Mouse (Mus musculus) myocyte (in vitro differentiated cells): ENCODE measurements at regions not wholly inside any gene's neighbourhood (a gene's known extent, or its start where the extent isn't known, plus 50 kb on each side); places are given as distances from the start of the nearest gene placed in this dataset.

ENCODE experiments used
- CEBPB ChIP-seq: IDR thresholded peaks from 2 replicates; pipeline ENCODE4 v1.6.1; 2011; ENCODE audit warnings: mild to moderate bottlenecking, moderate library complexity; ENCODE audit not compliant: poor library complexity, insufficient read depth, severe bottlenecking
- E2F4 ChIP-seq: IDR thresholded peaks from one replicate; pipeline ENCODE4 v1.6.1; 2011; ENCODE audit warnings: mild to moderate bottlenecking, control low read depth, moderate library complexity; ENCODE audit not compliant: insufficient read depth
- MAX ChIP-seq: IDR thresholded peaks from one replicate; pipeline ENCODE4 v1.6.1; 2011; ENCODE audit warnings: low read depth, mild to moderate bottlenecking, control low read depth
- MYOD1 ChIP-seq, 3 experiments: IDR thresholded peaks; one replicate each; pipeline ENCODE4 v1.6.1; 2011; ENCODE audit warnings: control low read depth in 2 of 3, low read depth in 2 of 3, mild to moderate bottlenecking in 2 of 3, moderate library complexity in 1 of 3; ENCODE audit not compliant: insufficient read length in 2 of 3, control insufficient read depth in 1 of 3
- MYOG ChIP-seq, 3 experiments: IDR thresholded peaks; one replicate each; pipeline ENCODE4 v1.6.1; 2011; ENCODE audit warnings: control low read depth in 2 of 3, low read depth in 2 of 3, mild to moderate bottlenecking in 2 of 3; ENCODE audit not compliant: insufficient read length in 2 of 3, control insufficient read depth in 1 of 3, insufficient read depth in 1 of 3
- POLR2A ChIP-seq: IDR thresholded peaks from one replicate; pipeline ENCODE4 v1.6.1; 2011; ENCODE audit warnings: low read depth, mild to moderate bottlenecking, control low read depth, moderate library complexity; ENCODE audit not compliant: insufficient read length
- POLR2AphosphoS2 ChIP-seq: IDR thresholded peaks from one replicate; pipeline ENCODE4 v1.6.1; 2011; ENCODE audit warnings: low read depth, control low read depth; ENCODE audit not compliant: insufficient read length
- REST ChIP-seq: IDR thresholded peaks from one replicate; pipeline ENCODE4 v1.6.1; 2011; ENCODE audit warnings: mild to moderate bottlenecking, control low read depth, moderate library complexity; ENCODE audit not compliant: insufficient read depth, insufficient read length
- SRF ChIP-seq: IDR thresholded peaks from one replicate; pipeline ENCODE4 v1.6.1; 2011; ENCODE audit warnings: low read depth; ENCODE audit not compliant: control insufficient read depth, insufficient read length
- TCF12 ChIP-seq: IDR thresholded peaks from one replicate; pipeline ENCODE4 v1.6.1; 2011; ENCODE audit warnings: mild to moderate bottlenecking, control low read depth; ENCODE audit not compliant: poor library complexity, insufficient read depth, severe bottlenecking
- TCF3 ChIP-seq: IDR thresholded peaks from one replicate; pipeline ENCODE4 v1.6.1; 2011; ENCODE audit warnings: low read depth, control low read depth; ENCODE audit not compliant: insufficient read length
- USF1 ChIP-seq: IDR thresholded peaks from one replicate; pipeline ENCODE4 v1.6.1; 2011; ENCODE audit warnings: low read depth, mild to moderate bottlenecking, control low read depth, moderate library complexity

DNA sequence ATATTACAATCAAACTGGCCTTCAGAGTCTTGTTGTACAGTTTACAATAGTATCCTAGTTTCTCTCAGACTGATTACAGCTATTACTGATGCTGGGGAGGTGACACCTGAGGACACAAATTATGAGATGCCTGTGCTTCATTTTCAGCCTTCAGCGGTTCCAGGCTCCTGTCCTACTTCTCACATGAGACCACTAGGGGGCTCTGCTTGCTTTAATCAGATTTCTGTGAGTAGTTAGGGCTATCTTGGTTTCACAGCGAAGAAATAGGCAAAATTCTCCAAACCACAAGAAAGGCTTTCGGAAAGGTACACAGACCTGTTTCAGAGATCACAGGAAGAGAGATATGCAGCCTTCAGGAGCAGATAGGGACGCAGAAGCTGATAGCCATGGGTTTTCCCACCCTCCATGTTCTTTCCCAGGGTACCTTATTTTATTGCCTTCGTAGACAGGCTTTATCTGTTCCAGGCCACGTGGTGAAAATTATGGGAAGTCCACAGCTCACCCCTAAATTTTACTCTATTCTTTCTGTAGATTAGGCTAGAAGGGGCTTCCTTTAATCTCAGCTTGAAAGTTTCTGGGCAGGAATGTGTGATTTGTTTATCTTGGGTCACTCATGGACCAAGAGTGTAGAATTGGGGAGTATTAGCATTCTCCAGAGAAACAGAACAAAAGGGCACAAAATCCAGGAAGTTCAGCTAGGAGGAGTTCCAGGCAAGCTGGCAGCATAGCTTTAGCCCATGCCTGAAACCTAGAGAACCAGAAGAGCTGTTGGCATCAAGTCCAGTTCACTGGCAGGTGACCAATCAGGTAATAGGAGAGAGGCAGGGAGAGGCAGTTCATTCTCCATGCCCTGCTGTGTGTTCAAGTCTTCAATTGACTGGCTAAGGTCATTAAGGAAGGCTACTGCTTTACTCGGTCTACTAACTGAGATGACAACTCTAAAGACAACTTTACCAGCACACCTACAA is 141.9 kb upstream of the Ghitm start:
- TF ChIP-seq MYOD1 (IDR thresholded peaks at IDR 0.05; ENCODE audit: control insufficient read depth in 1 of 3, insufficient read length in 2 of 3, low read depth in 2 of 3) (no peak), USF1 (no peak), POLR2AphosphoS2 (no peak), POLR2A (no peak), MYOG (IDR thresholded peaks at IDR 0.05; ENCODE audit: control insufficient read depth in 1 of 3, insufficient read depth in 1 of 3, insufficient read length in 2 of 3, low read depth in 2 of 3) (no peak), E2F4 (no peak), MAX (no peak), CEBPB (no peak), REST (no peak), TCF12 (no peak), SRF (no peak), TCF3 (no peak)
